Mouse (Mus musculus) MEL-GATA-1-ER (cell line): ENCODE measurements at regions not wholly inside any gene's neighbourhood (a gene's known extent, or its start where the extent isn't known, plus 50 kb on each side); places are given as distances from the start of the nearest gene placed in this dataset.

ENCODE experiments used
- DNase-seq: peaks from one replicate; pipeline ENCODE4 v3.0.0-alpha.2; 2012; ENCODE audit warnings: low read depth; ENCODE audit errors: extremely low read depth

- no peak for DNase-seq
Observed at GRCm38 (mm10) chr6:51698244-51698643, 174.5 kb downstream of the Snx10 start.

GRCm38 (mm10) chr6:51701253-51702020 is 177.7 kb downstream of the Snx10 start:
- no peak for DNase-seq

- no peak for DNase-seq
Observed at GRCm38 (mm10) chr6:51702456-51703171, 178.9 kb downstream of the Snx10 start.

- no peak for DNase-seq
Observed at GRCm38 (mm10) chr6:51708011-51708410, 184.3 kb downstream of the Snx10 start.

- no peak for DNase-seq
Observed at GRCm38 (mm10) chr6:51708668-51709339, 185.1 kb downstream of the Snx10 start.

- DNase-seq, result no peak
Observed at GRCm38 (mm10) chr6:51709340-51710067, 185.8 kb downstream of the Snx10 start.

- no peak for DNase-seq
Observed at GRCm38 (mm10) chr6:51710153-51710552, 186.5 kb downstream of the Snx10 start.

- DNase-seq, result no peak
Observed at GRCm38 (mm10) chr6:51710926-51711615, 187.4 kb downstream of the Snx10 start.

GRCm38 (mm10) chr6:51711616-51711970 is 187.9 kb downstream of the Snx10 start:
- no peak for DNase-seq

- no peak for DNase-seq
Observed at GRCm38 (mm10) chr6:51715158-51715840, 191.6 kb downstream of the Snx10 start.

GRCm38 (mm10) chr6:51717386-51717785 is 193.7 kb downstream of the Snx10 start:
- DNase-seq, result no peak

GRCm38 (mm10) chr6:51720705-51721104 is 197.0 kb downstream of the Snx10 start:
- no peak for DNase-seq

- DNase-seq, result no peak
Observed at GRCm38 (mm10) chr6:51723053-51723452, 199.4 kb downstream of the Snx10 start.

GRCm38 (mm10) chr6:51727191-51727590 is 203.5 kb downstream of the Snx10 start:
- DNase-seq, result no peak

GRCm38 (mm10) chr6:51728816-51729562 is 205.3 kb downstream of the Snx10 start:
- no peak for DNase-seq

- DNase-seq, result no peak
Observed at GRCm38 (mm10) chr6:51730564-51731351, 207.1 kb downstream of the Snx10 start.

- DNase-seq, result no peak
Observed at GRCm38 (mm10) chr6:51732298-51732895, 208.7 kb downstream of the Snx10 start.

- DNase-seq, result no peak
Observed at GRCm38 (mm10) chr6:51736051-51736450, 212.3 kb downstream of the Snx10 start.
